In genomic region chr4:43726995-43727394, GRCm38 (mm10) we compare ENCODE assay signal across 8 mouse cellular contexts. TPM values are rescaled to one million over a fixed set of nuclear protein-coding genes. Genes with fewer than 3 reads are reported as not detected.
DNase-seq lines count a peak whose midpoint lies in the region; ATAC-seq and TF ChIP-seq lines count a peak whose summit lies in the region.

Gene Hrct1, plus strand, starts transcription at chr4:43727188.

- H3K4me1 ChIP-seq in liver, embryonic 16.5 days (ENCODE audit: control insufficient read depth, low read depth, low read length), result peaks cover 6% of the 10 kb centered on the region
- H3K4me1 ChIP-seq in forebrain, postnatal 0 days (ENCODE audit: insufficient read depth), result no peaks in the 10 kb centered on the region

- ATAC-seq in liver, embryonic 16.5 days (ENCODE audit: low read depth), result 0 out of 2 replicates have a peak, but pooled peaks have one; percentile 16
- ATAC-seq in forebrain, postnatal 0 days, result no peak

- no peaks in the 10 kb centered on the region for H3K27me3 ChIP-seq in liver, embryonic 16.5 days (ENCODE audit: control insufficient read depth, insufficient read depth, low read depth, low read length)
- H3K27me3 ChIP-seq in forebrain, postnatal 0 days (ENCODE audit: insufficient read depth, low read length), result no peaks in the 10 kb centered on the region

- DNase-seq in frontal cortex, adult 2 months (ENCODE audit: extremely low spot score in 1 of 2, low spot score in 1 of 2), result peak; percentile 36 to 53
- no peak for DNase-seq in frontal cortex, postnatal 14 days (ENCODE audit: low spot score in 2 of 2)
- DNase-seq in fat pad, adult 2 months (ENCODE audit: extremely low read depth, low read depth, low spot score), result peak; percentile 16
- peak; percentile 84 for DNase-seq in heart, postnatal 4 days
- DNase-seq in urinary bladder, postnatal 4 days (ENCODE audit: low spot score in 2 of 2), result peak; percentile 78 to 82
- DNase-seq in thymus, adult 18-20 months, result no peak
- no peak for DNase-seq in forebrain, postnatal 0 days

- 46% methylated on average over 3 of the region's 3 CpGs for WGBS in liver, embryonic 16.5 days (ENCODE audit: insufficient replicate concordance)
- WGBS in forebrain, postnatal 0 days, result 44% methylated on average over 3 of the region's 3 CpGs

- no peak within 1 kb of the TSS for H3K4me3 ChIP-seq in liver, embryonic 16.5 days (ENCODE audit: low read depth, low read length)
- H3K4me3 ChIP-seq in forebrain, postnatal 0 days (ENCODE audit: low read depth, low read length), result no peak within 1 kb of the TSS

- TF ChIP-seq CTCF in forebrain, postnatal 0 days (IDR thresholded peaks at IDR 0.05; ENCODE audit: low read depth), result no peak

- no peaks in the 10 kb centered on the region for H3K36me3 ChIP-seq in liver, embryonic 16.5 days (ENCODE audit: control insufficient read depth, insufficient read depth)
- no peaks in the 10 kb centered on the region for H3K36me3 ChIP-seq in forebrain, postnatal 0 days (ENCODE audit: insufficient read depth)

- H3K9me3 ChIP-seq in liver, embryonic 16.5 days (replicated peaks; ENCODE audit: control insufficient read depth, low read length), result no peaks in the 10 kb centered on the region
- H3K9me3 ChIP-seq in forebrain, postnatal 0 days (ENCODE audit: low read length), result no peaks in the 10 kb centered on the region

- H3K9ac ChIP-seq in liver, embryonic 16.5 days (ENCODE audit: low read depth, low read length), result no peak within 1 kb of the TSS
- H3K9ac ChIP-seq in forebrain, postnatal 0 days, result no peak within 1 kb of the TSS

- H3K27ac ChIP-seq in liver, embryonic 16.5 days (ENCODE audit: low read length), result no peak within 1 kb of the TSS; the same call in 1 of the 2 replicates
- H3K27ac ChIP-seq in forebrain, postnatal 0 days (ENCODE audit: low read depth, low read length), result no peak within 1 kb of the TSS

- no peak within 1 kb of the TSS for H3K4me2 ChIP-seq in liver, embryonic 16.5 days (ENCODE audit: low read depth, low read length)
- no peak within 1 kb of the TSS for H3K4me2 ChIP-seq in forebrain, postnatal 0 days (ENCODE audit: low read depth)

RNA-seq across cellular contexts. Expression of gene Hrct1, which starts in this region (rescaled TPM):
- polyA plus RNA-seq in frontal cortex, adult 2 months (2012; rRNA removed), result 1.9 and 2.8 TPM in 2 replicates
- total RNA-seq in heart, postnatal 4 days (2021), result 1 to 10 TPM; 3.2 to 3.4 TPM
- 0.22 TPM in 1 of 2 replicates, not detected in the other for polyA plus RNA-seq in liver, embryonic 16.5 days (2015; fragmentation: Nextera tagmentation; extraction: Ambion mirVana)
- total RNA-seq in forebrain, postnatal 0 days (2014; rRNA removed), result 1.7 TPM in 1 of 2 replicates, not detected in the other
- polyA plus RNA-seq in forebrain, postnatal 0 days (2015; fragmentation: Nextera tagmentation; extraction: Ambion mirVana), result 0.75 and 1.0 TPM in 2 replicates

Comparison
In these comparisons a context has a peak if more than half of its experiments do, and no peak if none do; other contexts are left out.
1. DNase-seq: peak in frontal cortex, adult 2 months (2 of 2), fat pad, adult 2 months (single experiment), heart, postnatal 4 days (single experiment) and urinary bladder, postnatal 4 days (2 of 2); none in frontal cortex, postnatal 14 days (0 of 2), thymus, adult 18-20 months (0 of 2) and forebrain, postnatal 0 days (single experiment).
2. Peak in ATAC-seq in liver, embryonic 16.5 days; RNA of the gene not detected or under 1 TPM.